Mouse (Mus musculus): ENCODE measurements around the gene Phldb1. TPM values are rescaled to one million over a fixed set of nuclear protein-coding genes. Genes with fewer than 3 reads are reported as not detected.
"Not testable (repeated sequence)": the region's sequence is repeated elsewhere in the genome, so short reads cannot be mapped to it uniquely, and the experiment has no call there.

Gene Phldb1
- total RNA-seq, 4 experiments from 2014 or later = 20.0 to 33.0 (median 32.5) TPM

DNA sequence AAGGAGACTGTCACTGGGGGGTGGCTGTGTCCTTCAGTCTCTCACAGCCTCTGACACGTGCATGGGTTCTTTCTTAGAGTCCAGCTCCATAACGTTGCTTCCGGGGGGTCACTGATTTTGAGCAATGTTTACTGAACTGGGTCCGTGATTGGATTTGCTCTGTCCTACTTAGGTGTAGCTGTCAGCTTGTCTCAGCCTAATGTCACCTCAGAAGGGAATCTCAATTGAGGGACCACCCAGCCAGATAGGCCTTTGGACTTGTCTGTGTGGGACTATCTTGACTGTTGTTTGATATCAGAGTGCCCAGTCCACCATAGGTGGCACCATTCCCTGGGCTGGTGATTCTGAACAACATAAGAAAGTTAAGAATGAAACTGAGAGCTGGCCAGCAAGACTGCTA, 81.1 kb downstream of the Phldb1 start:
- no peak for DNase-seq (ENCODE audit: low spot score in 2 of 2)

DNA sequence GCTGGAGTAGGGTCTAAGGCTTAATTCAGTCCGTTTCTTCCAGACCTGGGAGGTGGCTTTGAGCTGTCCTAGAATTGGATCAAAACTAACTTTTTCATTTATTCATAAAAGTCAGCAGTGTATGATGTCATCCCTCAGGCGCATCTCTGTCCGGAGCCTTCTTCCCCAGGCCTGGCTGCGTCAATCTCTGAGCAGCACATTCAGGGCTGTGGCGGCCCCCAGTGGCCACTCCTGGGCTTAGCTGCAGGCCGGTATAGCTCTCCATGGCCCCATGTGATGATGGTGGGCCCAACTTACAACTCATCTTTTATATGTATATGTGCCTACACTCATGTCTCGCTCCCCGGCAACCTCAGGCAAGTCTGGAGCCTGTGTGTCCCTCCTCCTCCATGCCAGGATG, 83.0 kb downstream of the Phldb1 start:
- DNase-seq (ENCODE audit: low spot score in 2 of 2) = peak; percentile 54 to 69

DNA sequence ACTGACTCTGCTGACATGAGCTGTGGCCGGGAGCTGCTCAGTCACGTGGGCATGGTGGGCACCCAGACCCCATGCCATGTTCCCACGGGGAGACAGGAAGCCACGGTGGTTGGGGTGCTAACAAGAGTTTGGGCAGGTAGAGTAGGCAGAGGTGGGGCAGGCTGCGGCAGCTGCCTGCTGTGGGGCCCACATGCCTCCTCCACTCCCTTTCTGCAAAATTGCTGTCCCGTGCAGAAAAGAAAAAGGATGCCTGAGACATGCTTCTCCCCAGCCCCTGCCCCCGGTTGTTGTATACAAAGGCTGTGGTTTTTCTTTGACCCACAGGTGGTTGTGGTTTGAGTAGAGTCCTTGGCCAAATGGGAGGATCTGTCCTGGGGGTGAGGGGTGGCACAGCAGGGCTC, 86.1 kb downstream of the Phldb1 start:
- no peak for DNase-seq (ENCODE audit: low spot score in 2 of 2)

DNA sequence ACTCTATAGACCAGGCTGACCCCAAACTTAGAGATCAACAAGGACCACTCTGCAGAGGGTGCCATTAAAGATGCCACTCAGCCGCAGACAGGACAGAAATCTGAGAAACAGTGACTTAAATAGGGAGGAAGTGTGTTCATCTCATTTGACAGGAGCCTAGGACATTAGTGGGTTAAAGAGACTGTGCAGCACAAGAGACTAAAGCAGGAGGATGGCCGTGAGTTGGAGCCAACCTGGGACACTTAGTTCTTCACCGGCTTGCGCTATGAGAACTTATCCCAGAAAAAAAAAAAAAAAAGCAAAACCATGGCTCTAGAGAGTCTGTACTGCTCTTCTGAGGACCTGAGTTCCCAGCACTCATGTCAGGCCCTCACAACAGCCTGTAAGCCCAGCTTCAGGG, 87.3 kb downstream of the Phldb1 start:
- no peak for DNase-seq (ENCODE audit: low spot score in 2 of 2)

DNA sequence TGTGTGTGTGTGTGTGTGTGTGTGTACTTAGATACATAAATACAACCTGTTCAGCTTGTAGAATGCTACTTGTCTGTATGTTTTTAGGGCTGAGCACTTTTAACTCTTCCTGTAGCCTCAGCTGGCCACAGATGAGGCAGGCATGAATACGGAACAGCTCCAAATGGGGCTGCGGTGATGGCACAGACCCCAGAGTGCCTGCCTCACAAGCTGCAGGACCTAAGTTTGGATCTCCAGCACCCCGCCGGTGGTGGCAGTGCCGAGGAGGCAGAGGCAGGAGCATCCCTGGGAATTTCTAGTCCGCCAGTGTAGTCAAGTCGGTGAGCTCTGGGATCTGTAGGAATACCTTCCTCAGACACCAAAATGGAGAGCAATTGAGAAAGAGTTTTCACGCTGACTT, 88.0 kb downstream of the Phldb1 start:
- no peak for DNase-seq (ENCODE audit: low spot score in 2 of 2)

DNA sequence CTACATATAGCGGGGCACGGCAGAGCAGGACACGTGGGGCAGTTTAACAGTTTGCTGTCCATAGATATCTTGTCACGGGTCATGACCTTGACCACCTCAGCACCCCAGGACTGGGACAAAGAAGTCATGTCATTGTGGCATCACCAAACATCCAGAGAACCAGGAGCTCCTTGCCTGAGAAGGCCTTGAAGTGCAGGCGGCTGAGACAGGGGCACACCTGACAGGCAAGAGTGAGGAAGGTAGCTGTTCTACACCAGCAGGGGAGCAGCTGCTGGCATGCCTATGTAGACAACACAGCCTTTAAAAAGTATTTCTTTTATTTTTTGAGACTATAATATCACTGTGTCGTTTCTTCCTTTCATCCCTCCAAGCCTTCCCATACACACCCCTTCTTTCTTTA, 88.6 kb downstream of the Phldb1 start:
- DNase-seq (ENCODE audit: low spot score in 2 of 2) = no peak

DNA sequence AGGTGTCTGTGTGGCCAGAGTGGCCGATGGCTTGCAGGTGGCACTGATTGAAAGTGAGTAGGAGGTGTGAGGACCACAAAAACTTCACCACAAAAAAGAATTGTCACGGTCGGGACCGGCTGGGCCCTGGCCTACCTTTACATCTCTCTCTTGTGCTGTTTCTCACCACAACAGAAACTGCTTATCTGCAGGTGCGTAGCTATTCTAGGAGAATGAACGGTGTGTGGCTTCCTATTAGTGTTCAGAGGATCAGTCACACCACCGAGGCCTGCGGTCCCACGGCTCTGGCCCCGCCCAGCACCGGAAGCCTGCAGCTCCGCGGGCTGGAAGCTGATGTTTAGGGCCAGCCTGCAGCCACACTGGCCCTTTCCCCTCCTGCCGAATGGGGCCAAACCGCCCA, 89.1 kb downstream of the Phldb1 start:
- DNase-seq (ENCODE audit: low spot score in 2 of 2) = no peak

DNA sequence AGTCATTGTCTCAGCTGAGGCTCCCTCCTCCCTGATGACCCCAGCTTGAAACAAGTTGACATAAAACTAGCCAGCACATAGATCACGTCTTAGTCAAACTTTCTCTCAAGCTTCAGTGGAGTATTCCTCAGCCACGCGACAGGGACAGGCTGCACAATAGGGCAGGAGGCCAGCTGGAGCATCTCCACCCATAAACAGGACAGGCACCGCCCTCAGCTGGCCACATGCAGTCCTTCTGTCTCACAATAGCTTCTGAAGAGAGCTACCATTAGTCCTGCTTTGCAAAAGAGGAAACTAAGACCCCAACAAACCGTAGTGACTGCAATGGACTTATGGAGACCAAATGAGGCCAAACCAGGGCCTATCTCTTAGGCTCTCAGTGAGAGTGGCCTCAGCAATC, 89.5 kb downstream of the Phldb1 start:
- peak in 1 of 2 experiments; percentile 43 for DNase-seq (ENCODE audit: low spot score in 2 of 2)

DNA sequence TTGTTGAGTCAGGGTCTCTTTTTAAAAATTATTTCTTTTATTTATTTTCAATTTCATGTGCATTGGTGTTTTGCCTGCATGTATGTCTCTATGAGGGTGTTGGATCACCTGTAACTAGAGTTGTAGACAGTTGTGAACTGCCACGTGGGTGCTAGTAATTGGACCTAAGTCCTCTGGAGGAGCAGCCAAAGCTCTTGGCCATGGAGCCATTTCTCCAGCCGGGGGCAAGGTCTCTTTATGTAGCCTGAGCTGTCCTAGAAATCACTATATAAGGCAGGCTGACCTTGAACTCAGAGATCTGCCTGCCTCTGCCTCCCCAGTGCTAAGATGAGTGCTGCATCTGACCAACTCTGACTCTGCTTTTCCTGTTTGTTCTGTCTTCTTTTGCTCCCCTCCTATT, 90.8 kb downstream of the Phldb1 start:
- no peak for DNase-seq (ENCODE audit: low spot score in 2 of 2)

DNA sequence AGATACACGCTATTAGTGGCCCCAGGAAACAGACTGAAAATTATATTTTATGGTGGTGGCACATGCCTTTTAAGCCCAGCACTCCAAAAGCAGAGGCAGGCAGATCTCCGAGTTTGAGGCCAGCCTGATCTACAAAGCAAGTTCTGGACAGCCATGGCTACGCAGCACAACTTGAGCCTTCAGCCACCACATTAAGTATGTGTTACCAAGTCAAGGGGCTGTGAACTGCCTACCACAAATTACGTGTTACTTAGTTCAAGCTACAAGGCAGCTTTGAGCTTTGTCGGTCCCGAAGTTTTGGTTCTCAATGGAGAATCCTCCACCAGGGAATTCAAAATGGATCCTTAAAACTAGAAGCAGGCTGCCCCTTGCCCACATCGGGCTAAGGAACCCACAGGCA, 91.9 kb downstream of the Phldb1 start:
- DNase-seq (ENCODE audit: low spot score in 2 of 2) = no peak

DNA sequence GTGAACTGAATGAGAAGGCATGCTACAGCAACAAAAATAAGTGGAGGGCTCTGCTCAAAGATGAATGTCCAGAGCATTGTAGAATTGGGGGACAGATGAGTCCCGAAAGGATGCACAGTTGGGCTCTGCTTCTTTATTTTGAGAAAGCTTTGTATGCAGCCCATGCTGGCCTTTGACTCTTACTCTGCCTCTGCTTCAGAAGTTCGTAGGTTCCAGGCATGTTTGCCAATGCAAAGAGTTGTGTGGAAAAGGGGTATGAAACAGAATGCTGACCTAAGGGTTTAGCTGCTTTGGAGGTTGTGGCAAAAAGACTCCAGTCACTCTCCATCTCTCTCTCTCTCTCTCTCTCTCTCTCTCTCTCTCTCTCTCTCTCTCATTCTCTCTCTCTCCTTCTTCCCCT, 93.4 kb downstream of the Phldb1 start:
- no peak for DNase-seq (ENCODE audit: low spot score in 2 of 2)

DNA sequence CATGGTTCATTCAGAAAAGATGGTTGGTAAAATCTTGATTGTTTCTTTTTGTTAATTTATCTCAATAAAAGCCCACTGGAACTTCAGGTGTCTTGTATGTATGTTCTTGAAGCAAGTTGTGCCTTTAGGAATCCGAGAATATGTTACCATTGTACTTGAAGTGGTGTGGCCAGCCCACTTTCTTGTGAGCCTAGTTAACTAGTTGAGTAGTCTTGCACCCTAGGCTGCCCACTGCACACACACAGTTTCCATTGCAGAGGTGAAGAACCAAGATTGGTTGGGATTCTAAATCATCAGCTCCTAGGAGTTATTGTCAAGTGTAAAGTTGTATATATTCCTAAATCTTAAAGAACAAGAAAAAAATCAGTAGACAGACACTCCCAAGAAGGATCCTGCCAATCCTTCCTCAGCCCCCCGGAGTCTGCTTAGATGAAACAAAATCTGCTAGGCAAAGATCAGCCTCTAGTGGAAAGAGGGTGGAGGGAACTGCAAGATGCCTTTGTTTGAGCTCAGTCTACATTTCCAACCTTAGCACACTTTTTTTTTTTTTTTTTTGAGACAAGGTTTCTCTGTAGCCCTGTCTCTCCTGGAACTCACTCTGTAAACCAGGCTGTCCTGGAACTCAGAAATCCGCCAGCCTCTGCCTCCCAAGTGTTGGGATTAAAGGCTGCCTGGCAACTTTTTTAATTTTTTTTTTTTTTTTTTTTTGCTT, 94.2 kb downstream of the Phldb1 start:
- DNase-seq (ENCODE audit: low spot score in 2 of 2) = no peak

DNA sequence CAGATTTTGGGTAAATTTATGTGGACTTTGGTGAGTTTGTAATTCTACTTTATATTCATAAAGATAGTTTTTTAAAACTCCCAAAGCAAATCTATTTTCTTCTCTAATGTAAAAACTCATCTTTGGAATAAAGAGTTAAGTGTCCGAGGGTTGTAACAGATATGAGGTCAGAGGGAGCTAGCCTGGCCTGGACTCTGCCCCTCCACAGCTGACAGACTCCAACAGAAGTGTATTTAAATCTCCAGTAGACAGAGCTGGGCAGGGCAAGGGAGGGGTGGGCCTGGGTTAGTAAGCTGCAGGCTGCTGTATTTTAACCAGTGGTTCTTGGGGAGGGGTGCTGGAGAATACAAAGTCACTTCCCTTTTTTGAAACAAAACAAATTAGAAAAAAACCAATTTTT, 95.0 kb downstream of the Phldb1 start:
- not testable (repeated sequence) for DNase-seq (ENCODE audit: low spot score in 2 of 2)

DNA sequence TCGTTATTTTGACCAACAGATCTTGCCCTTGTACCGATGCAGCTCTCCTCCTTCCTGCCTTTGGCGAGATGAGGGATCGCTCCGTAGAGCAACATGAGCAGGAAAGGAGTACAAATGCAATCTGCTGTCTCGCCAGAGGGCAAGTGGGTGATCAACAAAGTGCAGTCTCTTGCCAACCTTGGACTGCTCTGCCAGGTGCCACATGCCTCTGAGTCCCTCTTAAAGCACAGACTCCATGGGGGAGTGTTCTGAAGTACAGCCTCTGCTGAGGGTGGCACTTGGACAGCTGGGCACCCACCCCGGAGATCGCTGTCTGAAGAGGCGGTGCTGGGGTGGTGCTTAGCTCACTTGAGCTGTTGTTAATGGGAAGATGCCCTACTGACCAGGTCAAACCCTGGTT, 96.3 kb downstream of the Phldb1 start:
- not testable (repeated sequence) for DNase-seq (ENCODE audit: low spot score in 2 of 2)

DNA sequence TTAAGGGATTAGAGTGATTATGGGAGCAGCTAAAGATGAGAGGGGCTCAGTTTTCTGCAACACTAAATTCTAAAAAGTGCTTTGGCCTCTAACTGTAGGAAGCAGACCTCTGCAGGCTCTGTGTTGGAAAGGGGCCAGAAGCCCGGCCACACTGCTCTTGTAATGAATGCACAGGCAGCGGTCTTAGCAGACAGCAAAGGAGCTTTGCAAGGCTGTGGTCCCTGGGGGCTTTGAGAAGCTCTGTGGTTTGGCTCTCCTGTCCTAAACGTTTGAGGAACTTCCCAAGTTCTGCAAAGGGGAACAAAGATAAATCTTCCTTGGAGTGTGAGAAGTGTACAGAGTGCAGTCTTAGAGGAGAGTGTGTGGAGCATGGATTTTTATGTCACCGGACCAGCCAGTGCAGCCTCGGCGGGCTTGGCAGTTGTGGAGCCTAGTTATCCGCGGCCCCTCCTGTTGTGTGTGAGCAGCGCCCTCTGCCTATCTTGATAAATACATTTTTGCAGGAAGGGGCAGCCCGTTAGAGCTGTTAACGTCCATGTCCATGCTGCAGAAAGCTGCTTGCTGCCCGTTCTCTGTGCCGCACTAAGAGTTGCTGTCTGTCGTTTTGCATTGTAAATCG, 97.3 kb downstream of the Phldb1 start:
- DNase-seq (ENCODE audit: low spot score in 2 of 2) = peak in 1 of 2 experiments; percentile 38

Other genes with a start within 250 kb of the Phldb1 start
- not detected for gene Cxcr5, start 173.3 kb downstream of the Phldb1 start, total RNA-seq (2022)
- 10 to 100 TPM; 71.3 to 85.3 (median 74.4) TPM for gene Ddx6, start 130.3 kb downstream of the Phldb1 start, total RNA-seq (2022)
- gene Treh, start 62.0 kb downstream of the Phldb1 start, total RNA-seq (2022) = not detected
- 10 to 100 TPM; 73.3 to 85.5 (median 80.4) TPM for gene Arcn1, start 32.6 kb upstream of the Phldb1 start, total RNA-seq (2022)
- 10 to 100 TPM; 18.0 to 33.4 (median 22.4) TPM for gene Ift46, start 32.7 kb upstream of the Phldb1 start, total RNA-seq (2022)
- 1 to 10 TPM; 4.3 to 7.7 (median 5.8) TPM for gene Tmem25, start 64.1 kb upstream of the Phldb1 start, total RNA-seq (2022)
- under 1 TPM in 2 of 4 experiments, not detected in 2; 0.92 to 0.96 TPM for gene Ttc36, start 67.9 kb upstream of the Phldb1 start, total RNA-seq (2022)
- gene Kmt2a, start 146.1 kb upstream of the Phldb1 start, total RNA-seq (2022) = 10 to 100 TPM; 14.0 to 22.4 (median 18.0) TPM
- 100 to 1,000 TPM; 642 to 789 (median 713) TPM for gene Atp5l, start 185.5 kb upstream of the Phldb1 start, total RNA-seq (2022)
- gene Ube4a, start 230.4 kb upstream of the Phldb1 start, total RNA-seq (2022) = 10 to 100 TPM; 37.3 to 48.3 (median 41.4) TPM
- not detected for gene Cd3g, start 245.2 kb upstream of the Phldb1 start, total RNA-seq (2022)
- not detected for gene Cd3d, start 246.6 kb upstream of the Phldb1 start, total RNA-seq (2022)

Measured in gastrocnemius, adult 8-10 months (tissue).